Mouse (Mus musculus) olfactory bulb, adult 2 months (tissue): ENCODE results near the gene Mafg. TPM values are rescaled to one million over a fixed set of nuclear protein-coding genes. Genes with fewer than 3 reads are reported as not detected.

Experiments used
- H3K27ac ChIP-seq: fragments of 200-500 bp; 2 replicates; pipeline ENCODE4 v1.5.1; 2012; ENCODE audit warnings: low read depth, low read length; ENCODE audit not compliant: insufficient read depth
- H3K4me1 ChIP-seq: fragments of 200-500 bp; 2 replicates; pipeline ENCODE4 v1.6.1; 2012; ENCODE audit warnings: low read length; ENCODE audit not compliant: control insufficient read depth, insufficient read depth
- H3K4me3 ChIP-seq: fragments of 200-500 bp; 2 replicates; pipeline ENCODE4 v1.5.1; 2012; ENCODE audit warnings: mild to moderate bottlenecking, low read depth, low read length, moderate library complexity; ENCODE audit not compliant: insufficient read depth
- CTCF ChIP-seq: fragments of 200-500 bp; IDR thresholded peaks from 2 replicates; pipeline ENCODE4 v1.5.1; 2012; ENCODE audit warnings: low read depth, mild to moderate bottlenecking, low read length, moderate library complexity; ENCODE audit not compliant: insufficient read depth
- polyA plus RNA-seq: library from polyadenylated mRNA; stranded (reverse); fragments of >200 nt; gene quantifications from 2 replicates; pipeline ENCODE4 v1.2.4, GENCODE M21; 2012; ENCODE audit warnings: low replicate concordance; ENCODE audit not compliant: missing spikeins, insufficient read depth, insufficient read length

The Mafg gene
- polyA plus RNA-seq, 1 experiment: not detected

DNA sequence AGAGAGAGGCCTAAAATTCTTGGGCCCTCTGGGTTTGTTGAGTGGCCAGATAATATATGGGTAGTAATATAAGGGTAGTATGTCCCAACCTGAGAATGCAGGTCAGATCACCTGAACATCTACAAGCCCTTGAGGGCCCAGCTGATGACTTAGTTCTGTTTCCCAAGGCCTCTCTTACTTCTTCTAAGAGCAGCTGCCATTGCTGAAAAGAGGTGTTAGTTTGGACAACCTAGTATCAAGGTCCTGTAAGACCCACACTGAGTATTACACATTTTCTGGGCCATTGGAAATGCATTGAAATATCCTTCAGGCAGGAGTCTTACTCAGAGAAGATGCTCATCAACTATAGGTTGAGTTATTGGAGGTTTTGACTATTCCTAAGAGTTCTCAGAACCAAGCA is 57.5 kb downstream of the Mafg start:
- no peak for TF ChIP-seq CTCF
- peaks cover 18% of the 10 kb centered on the region for H3K4me1 ChIP-seq
- no peak overlapping the region for H3K4me3 ChIP-seq
- H3K27ac ChIP-seq: no peak overlapping the region

Other genes with a start within 250 kb of the Mafg start
- gene Nploc4, start 195.9 kb downstream of the Mafg start, polyA plus RNA-seq: not detected in 2 replicates
- gene Tspan10, start 191.0 kb downstream of the Mafg start, polyA plus RNA-seq: not detected in 2 replicates
- gene Pde6g, start 180.1 kb downstream of the Mafg start, polyA plus RNA-seq: not detected in 2 replicates
- not detected in 2 replicates for gene Oxld1, start 175.5 kb downstream of the Mafg start, polyA plus RNA-seq
- gene Ccdc137, start 175.5 kb downstream of the Mafg start, polyA plus RNA-seq: not detected in 2 replicates
- not detected in 2 replicates for gene Arl16, start 166.0 kb downstream of the Mafg start, polyA plus RNA-seq
- not detected in 2 replicates for gene Mrpl12, start 149.0 kb downstream of the Mafg start, polyA plus RNA-seq
- gene Slc25a10, start 141.8 kb downstream of the Mafg start, polyA plus RNA-seq: not detected in 2 replicates
- not detected in 2 replicates for gene Gcgr, start 102.9 kb downstream of the Mafg start, polyA plus RNA-seq
- gene Mcrip1, start 83.9 kb downstream of the Mafg start, polyA plus RNA-seq: not detected in 2 replicates
- gene Ppp1r27, start 82.5 kb downstream of the Mafg start, polyA plus RNA-seq: not detected in 2 replicates
- gene P4hb, start 60.3 kb downstream of the Mafg start, polyA plus RNA-seq: 309 TPM in 1 of 2 replicates, not detected in the other
- gene Arhgdia, start 52.0 kb downstream of the Mafg start, polyA plus RNA-seq: 143 TPM in 1 of 2 replicates, not detected in the other
- not detected in 2 replicates for gene Alyref, start 35.2 kb downstream of the Mafg start, polyA plus RNA-seq
- gene Anapc11, start 35.2 kb downstream of the Mafg start, polyA plus RNA-seq: not detected in 2 replicates
- not detected in 2 replicates for gene Npb, start 25.1 kb downstream of the Mafg start, polyA plus RNA-seq
- gene Pcyt2, start 15.7 kb downstream of the Mafg start, polyA plus RNA-seq: not detected in 2 replicates
- not detected in 2 replicates for gene Sirt7, start 8.4 kb downstream of the Mafg start, polyA plus RNA-seq
- gene Pycr1, start 10.2 kb upstream of the Mafg start, polyA plus RNA-seq: not detected in 2 replicates
- gene Myadml2, start 14.6 kb upstream of the Mafg start, polyA plus RNA-seq: not detected in 2 replicates
- gene Notum, start 27.6 kb upstream of the Mafg start, polyA plus RNA-seq: not detected in 2 replicates
- gene Aspscr1, start 39.4 kb upstream of the Mafg start, polyA plus RNA-seq: not detected in 2 replicates
- gene Cenpx, start 80.1 kb upstream of the Mafg start, polyA plus RNA-seq: not detected in 2 replicates
- not detected in 2 replicates for gene Lrrc45, start 80.3 kb upstream of the Mafg start, polyA plus RNA-seq
- gene Rac3, start 87.9 kb upstream of the Mafg start, polyA plus RNA-seq: not detected in 2 replicates
- gene Dcxr, start 93.7 kb upstream of the Mafg start, polyA plus RNA-seq: not detected in 2 replicates
- not detected in 2 replicates for gene Cbr2, start 98.5 kb upstream of the Mafg start, polyA plus RNA-seq
- gene Hmga1b, start 129.2 kb upstream of the Mafg start, polyA plus RNA-seq: not detected in 2 replicates
- not detected in 2 replicates for gene Rfng, start 150.6 kb upstream of the Mafg start, polyA plus RNA-seq
- not detected in 2 replicates for gene Gps1, start 150.7 kb upstream of the Mafg start, polyA plus RNA-seq
- not detected in 2 replicates for gene Dus1l, start 162.8 kb upstream of the Mafg start, polyA plus RNA-seq
- gene Fasn, start 190.9 kb upstream of the Mafg start, polyA plus RNA-seq: not detected in 2 replicates